Mouse (Mus musculus): Measurements from ENCODE around the gene Bloc1s4. TPM values are rescaled to one million over a fixed set of nuclear protein-coding genes. Genes with fewer than 3 reads are reported as not detected.

Bloc1s4 gene
- 29.5 TPM for polyA plus RNA-seq (2017; shearing (Covaris generic))

DNA sequence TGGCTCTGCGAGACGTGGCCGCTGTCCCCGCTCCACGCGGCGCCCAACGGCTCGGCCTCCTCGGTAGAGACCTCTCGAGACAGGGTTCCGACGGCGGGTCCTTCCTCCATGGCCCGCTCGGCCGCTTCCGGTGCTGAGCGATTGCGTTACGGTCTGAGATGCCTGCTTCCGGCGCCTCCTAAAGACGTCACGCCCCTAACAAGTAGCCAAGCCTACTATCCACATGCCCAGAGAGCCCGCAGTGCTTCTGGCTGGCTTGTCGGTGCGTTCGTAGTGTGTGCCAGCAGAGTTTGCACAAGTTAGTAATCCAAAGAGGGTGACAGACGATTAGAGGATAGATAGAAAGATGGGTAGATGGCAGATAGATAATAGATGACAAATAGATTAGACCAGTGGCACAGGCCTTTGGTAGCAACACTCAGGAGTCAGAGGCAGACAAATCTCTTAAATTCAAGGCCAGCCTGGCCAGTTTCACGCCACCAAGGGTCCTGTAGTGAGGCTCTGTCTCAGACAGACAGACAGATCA is at the start of gene Bloc1s4:
TSS of gene Bloc1s4 (minus strand) at position 115 of the 526 bp plus-strand sequence.

DNA sequence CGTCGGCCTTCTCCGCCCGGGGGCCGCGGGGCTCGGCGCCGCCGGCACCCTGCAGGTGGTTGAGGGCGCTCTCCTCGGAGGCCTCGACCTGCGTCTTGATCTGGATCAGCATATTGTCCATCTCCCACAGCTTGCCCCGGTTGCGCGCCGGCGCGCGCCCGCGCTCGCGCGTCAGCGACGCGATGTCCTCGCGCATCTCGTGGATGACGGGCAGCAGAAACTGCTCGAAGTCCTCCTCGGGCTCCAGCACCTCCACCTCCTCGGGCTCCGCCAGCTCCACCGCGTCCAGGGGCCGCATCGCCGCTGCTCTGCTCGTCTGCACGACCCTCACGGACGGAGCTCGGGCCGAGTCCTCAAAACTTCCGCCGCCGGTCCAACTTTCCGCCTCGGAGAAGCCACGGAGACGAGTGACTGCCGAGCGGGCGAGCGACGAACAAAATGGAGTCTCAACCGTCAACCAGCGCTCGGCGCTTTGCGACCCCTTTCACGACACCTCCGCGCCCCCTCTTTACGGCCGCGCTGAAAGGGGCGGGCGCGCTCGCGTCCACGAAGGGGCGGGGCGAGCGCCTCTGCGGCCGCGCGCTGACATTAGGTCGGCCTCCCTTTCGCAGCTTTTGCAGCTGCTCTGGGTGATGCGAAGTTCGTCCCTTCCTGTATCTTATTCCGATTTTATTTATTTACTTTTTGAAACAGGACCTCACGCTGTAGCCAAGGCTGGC is 48.0 kb upstream of the Bloc1s4 start, which contains the start of gene Mrfap1:
TSS of gene Mrfap1 (minus strand) at position 477 of the 719 bp plus-strand sequence.

Other genes starting within 250 kb of the Bloc1s4 start
- 57.2 TPM for gene Tbc1d14, start 155.4 kb downstream of the Bloc1s4 start, polyA plus RNA-seq (2017; shearing (Covaris generic))
- gene D5Ertd579e, start 52.6 kb downstream of the Bloc1s4 start, polyA plus RNA-seq (2017; shearing (Covaris generic)), result 35.9 TPM
- 243 TPM for gene Mrfap1, start 48.1 kb upstream of the Bloc1s4 start, polyA plus RNA-seq (2017; shearing (Covaris generic))
- 8.4 TPM for gene Man2b2, start 82.0 kb upstream of the Bloc1s4 start, polyA plus RNA-seq (2017; shearing (Covaris generic))
- gene Ppp2r2c, start 119.9 kb upstream of the Bloc1s4 start, polyA plus RNA-seq (2017; shearing (Covaris generic)), result not detected
- 1.9 TPM for gene Wfs1, start 240.6 kb upstream of the Bloc1s4 start, polyA plus RNA-seq (2017; shearing (Covaris generic))